Mouse (Mus musculus): ENCODE measurements around the gene Aqp12. TPM values are rescaled to one million over a fixed set of nuclear protein-coding genes. Genes with fewer than 3 reads are reported as not detected.
A peak's percentile ranks its signal among the peaks of the same experiment; 100 is the strongest.
"Not testable (repeated sequence)": the region's sequence is repeated elsewhere in the genome, so short reads cannot be mapped to it uniquely, and the experiment has no call there.

The Aqp12 gene
- total RNA-seq (2022), result not detected

DNA sequence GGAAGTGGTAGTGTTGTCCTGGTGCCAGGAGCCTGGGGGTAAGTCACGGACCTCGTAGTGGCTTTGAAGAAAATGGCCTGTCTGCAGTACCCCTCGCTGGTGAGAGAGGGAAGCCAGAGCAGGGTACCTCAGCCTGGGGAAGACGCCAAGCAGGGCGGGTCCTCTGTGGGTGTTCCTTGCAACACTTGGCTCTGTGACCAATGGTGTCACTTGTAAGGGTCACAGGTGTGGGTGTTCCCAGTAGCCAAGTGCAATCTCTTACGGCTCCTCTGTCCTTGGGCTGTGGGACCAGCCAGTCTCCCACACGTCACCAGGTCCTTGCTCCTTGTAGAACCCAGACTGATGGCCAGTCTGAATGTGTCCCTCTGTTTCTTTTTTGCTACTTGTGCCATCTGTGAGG is at the start of gene Aqp12:
Gene Aqp12, plus strand, starts transcription at position 274 of the 400 bp plus-strand sequence.
- DNase-seq (ENCODE audit: low spot score), result no peak

DNA sequence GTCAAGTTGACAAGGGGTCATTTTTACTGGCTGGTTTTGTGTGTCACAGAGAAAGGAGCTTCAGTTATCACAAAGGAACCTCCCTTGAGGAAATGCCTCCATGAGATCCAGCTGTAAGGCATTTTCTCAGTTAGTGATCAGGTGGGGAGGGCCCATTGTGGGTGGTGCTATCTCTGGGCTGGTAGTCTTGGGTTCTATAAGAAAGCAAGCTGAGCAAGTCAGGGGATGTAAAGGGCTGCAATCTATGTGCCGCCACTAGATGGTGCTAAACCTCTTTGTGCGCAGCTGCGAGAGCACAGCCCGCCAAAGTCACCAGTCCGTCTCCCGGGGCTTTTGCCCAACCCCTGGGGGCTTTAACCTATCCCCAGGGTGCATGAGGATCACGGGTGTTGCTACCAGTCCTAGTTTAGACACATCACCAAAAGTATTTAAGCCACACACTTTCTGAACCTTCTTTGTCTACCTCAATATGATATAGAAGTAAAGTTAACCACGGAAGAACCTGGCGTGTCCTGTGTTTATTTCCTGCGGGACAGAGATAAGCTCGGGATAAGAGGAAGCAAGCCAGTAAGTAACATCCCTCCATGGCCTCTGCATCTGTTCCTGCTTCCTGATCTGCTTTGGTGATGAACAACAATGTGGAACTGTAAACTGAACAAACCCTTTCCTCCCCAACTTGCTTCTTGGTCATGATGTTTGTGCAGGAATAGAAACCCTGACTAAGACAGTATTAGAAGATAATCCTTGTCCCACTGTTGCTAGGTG is 49.4 kb upstream of the Aqp12 start:
- DNase-seq (ENCODE audit: low spot score), result peak; percentile 75

DNA sequence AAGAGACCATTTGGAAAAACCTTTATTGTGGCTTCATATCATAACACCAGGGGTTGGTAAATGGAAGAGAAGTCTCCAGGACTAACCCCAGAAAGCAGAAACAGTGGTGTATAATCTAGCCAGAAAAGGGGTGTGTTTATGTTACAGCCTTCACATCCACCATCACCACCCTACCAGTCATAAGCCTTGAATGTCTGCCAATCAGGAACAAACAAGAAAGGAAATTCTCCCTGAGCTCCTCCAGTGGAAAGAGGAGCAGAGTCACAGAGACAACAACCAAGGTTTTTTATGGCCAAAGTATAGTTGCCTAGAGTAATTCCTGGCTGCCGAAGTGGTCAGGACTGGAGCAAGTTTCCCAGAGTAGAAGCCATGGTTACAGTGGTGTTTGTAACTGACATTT is 47.1 kb upstream of the Aqp12 start:
- DNase-seq (ENCODE audit: low spot score), result no peak

DNA sequence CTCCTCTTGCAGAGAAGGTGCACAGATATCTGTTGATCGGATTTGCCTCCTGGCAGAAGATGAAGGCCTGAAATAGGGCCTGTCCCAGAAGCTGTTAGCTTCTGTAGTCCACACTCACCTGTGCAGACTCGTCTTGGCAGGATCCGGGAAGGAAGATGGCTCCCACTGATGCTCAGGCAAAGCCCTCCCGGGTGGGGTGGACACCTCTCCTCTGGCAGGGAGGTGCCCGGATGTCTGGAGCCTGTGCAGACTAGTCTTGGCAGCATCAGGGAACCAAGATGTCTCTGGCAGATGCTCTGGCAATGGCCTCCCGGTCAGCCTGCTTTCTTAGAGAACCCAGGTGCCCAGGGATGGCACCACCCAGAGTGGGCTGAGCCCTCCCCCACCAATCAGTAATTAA is 35.3 kb upstream of the Aqp12 start:
- not testable (repeated sequence) for DNase-seq (ENCODE audit: low spot score)

GRCm38 (mm10) chr1:92971879-92972795 is 34.0 kb upstream of the Aqp12 start:
- DNase-seq (ENCODE audit: low spot score), result no peak

DNA sequence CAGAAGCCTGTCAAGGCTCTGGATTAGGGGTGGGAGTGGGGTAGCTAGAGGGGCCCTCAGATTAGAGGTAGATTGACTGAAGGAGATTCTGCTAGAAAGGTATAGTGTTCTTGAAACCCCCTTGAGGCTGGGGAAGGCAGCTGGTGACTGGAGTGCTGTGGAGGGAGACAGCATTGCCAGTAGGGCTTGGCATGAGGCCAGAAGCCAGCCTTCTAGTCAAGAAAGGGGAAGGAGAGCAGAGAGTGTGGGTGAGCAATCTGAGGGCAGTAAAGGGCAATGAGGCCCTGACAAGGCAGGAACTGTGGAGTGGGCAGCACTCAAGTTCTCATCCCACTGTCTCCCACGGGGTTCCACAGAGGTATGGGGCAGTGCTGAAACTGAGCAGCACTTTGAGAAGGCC is 33.3 kb upstream of the Aqp12 start:
- peak; percentile 31 for DNase-seq (ENCODE audit: low spot score)

DNA sequence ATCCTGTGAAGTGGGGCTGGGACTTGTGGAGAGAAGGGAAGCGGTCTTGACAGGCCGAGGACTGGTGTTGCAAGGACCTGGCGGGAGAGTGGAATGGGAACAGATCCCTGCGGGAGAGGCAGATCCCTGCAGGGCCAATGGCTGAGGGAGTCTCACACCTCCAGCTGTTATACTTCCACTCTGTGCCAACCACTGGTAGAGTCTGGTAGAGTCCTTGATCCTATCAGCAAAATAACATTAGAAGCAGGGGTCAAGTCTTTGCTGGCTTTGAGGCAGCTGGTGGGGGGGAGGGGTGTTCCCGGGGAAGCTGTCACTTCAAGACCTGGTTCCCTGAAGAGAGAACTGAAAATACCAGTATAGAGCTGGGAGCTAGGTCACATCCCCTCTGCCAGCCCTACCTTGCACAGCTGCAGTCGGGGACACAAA is 30.0 kb upstream of the Aqp12 start:
- DNase-seq (ENCODE audit: low spot score), result no peak

- no peak for DNase-seq (ENCODE audit: low spot score)
These were observed 27.5 kb upstream of the Aqp12 start for GRCm38 (mm10) chr1:92978645-92979044.

DNA sequence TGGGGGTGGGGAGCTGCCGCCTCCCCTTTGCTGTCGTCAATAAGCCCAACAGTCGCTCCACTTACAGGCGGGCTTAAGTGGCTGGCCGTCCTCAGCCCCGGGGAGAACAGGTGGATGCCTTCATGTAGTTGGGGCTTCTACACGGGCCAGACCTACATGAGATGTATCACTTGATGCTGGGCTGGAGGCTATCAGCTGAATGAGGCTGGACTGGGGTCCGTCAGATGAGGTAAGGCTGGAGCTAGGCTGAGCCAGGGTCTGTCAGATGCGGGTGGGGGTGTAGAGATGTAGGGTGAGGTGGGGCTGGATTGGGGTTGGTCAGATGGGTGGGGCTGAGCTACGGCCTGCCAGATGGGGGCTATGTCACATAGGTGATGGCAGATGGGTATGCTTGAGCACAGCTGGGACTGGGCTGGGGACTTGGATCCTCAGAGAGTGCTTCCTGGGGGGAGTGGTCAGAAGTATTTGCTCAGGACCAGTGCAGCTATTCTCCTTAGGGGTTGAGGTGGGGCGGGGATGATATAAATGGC is 27.0 kb upstream of the Aqp12 start:
- no peak for DNase-seq (ENCODE audit: low spot score)

DNA sequence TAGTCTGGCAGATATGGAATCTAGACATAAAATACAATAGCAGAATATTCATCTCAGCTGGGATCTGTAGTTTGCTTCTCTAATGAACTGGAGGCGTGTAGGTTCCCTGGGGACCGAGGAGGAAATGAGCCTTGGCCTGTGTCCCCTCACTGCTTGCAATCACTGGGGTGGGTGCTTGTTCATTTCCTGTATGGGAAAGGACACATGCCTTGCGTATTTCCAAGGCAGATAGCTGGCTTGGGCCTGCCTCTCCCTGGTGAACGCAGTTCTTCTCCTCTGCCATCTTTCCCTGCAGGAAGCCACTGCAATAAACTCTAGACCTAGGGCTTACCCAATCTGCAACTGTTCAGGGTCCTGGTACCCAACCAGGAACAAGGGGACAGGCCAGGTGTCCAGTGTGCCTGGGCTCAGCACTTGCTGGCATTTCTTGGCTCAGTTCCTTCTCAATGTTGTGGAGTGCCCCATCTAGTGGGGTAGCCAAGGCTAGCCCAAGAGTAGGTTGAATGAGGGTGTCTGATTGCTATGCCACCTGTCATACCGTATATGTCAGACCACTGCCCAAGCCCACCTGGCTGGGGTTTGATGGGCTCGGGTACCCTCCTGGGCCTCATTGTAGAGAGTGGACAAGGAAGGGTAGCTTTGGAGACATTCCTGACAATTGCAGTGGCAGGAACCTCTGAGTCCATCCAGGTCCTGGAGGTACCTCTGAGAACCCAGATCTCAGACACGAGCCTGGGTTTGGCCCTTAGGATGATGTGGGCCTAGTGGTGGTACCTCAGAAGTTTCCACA is 24.9 kb upstream of the Aqp12 start:
- peak; percentile 87 for DNase-seq (ENCODE audit: low spot score)

- DNase-seq (ENCODE audit: low spot score), result no peak
These were observed 23.1 kb upstream of the Aqp12 start for GRCm38 (mm10) chr1:92982931-92983605.

DNA sequence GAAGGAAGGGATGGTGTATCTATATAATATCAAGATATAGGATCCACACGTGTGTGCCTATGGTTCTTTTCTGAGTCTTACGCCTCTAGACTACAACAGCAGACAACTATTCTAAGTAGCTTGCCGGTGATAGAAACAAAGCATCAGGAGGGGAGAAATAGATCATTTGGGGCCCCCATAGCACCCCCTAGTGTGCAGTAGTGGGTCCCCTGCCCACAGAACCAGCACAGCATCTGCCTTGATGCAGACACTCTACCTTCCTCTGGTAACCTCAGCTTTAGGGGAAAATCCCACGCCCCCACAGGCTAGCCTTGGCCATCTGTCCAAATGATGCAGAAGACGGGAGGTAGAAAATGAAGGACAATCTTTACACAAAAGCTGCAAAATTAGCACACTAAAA is 21.1 kb upstream of the Aqp12 start:
- DNase-seq (ENCODE audit: low spot score), result no peak

DNA sequence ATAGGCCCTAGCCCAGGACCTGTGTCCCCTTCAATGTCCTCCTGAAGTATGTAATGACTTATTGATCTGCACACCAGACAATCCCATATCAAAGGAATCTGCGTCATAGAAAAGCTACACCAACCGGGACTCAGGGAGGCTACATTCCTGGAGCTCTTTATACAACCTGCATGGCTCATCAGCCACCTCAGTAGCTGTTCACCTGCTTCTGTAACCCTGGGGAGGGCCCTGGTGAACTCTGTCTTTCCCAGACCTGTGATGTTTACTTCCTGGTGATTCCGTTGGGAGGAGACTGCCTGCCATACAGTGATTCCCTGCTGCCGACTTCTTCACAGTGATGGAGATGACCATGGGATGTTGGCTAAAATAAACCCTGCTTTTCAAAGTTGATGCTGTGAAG is 17.2 kb upstream of the Aqp12 start:
- no peak for DNase-seq (ENCODE audit: low spot score)

- no peak for DNase-seq (ENCODE audit: low spot score)
These were observed 16.2 kb upstream of the Aqp12 start for GRCm38 (mm10) chr1:92989891-92990290.

DNA sequence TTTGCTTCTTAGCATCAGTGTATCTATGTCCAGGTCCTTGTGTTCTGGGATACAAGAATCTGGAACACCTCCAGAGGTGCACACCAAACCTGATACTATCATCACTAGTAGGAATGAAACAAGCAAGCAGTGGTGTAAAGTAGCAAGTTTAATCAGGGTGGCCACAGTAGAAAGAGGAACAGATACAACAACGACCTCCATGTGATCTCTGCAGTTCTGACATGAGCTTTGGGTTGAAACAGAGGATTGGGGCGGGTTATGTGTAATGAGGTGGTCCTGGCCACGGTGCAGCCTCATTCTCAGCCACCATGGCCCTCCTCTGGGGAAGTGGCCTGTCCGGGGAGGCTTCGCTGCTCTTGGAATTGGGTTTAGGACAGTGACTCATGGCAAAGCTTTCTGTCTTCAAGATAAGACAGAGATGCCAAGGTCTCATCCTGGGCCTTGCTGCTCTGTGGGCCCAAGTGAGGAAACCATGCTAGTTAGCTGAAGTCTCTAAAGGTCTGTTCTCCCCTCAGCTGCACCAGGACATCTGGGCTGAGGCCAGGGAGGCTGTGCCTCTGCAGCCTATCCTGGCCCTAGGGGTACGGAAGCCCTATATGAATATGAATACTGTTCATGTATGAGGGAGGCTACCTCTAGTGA is 13.8 kb upstream of the Aqp12 start:
- no peak for DNase-seq (ENCODE audit: low spot score)

DNA sequence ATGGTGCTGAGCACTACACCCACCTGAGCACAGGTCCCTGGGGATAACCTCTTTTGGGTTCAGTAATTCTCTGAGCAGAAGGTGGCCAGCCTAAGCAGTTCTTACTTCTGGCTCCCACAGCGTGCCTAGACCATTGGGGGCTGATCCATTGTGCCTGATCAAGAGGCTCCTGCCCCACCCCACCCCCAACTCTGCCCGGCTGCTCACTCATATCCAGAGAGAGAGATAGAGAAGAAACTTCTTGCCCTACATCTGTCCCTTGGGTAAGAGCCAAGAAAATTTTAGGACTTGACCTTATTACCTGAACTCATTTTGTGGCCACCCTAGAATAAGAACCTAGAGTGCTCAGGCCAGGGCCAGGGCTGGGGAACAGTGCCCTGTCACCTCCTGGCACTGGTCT is 13.3 kb upstream of the Aqp12 start:
- no peak for DNase-seq (ENCODE audit: low spot score)

DNA sequence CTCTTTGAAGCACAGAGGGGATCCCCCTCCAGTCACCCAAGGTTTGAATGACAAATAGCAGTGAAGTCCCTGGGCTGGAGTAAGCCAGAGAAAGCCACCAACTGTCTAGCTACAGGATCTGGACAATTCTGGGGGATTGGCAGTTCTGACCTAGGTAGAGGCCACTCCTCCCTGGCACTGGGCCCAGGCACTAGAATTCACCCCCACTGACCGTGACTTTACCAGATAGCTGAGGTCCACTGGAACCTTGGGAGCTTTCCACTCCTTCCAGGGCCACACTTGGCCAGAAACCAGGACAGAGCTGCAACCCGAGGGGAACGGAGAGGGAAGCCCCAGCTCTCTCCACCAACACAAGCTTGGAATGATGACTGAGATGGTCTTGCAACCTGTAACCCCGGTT is 3.1 kb downstream of the Aqp12 start:
- no peak for DNase-seq (ENCODE audit: low spot score)

GRCm38 (mm10) chr1:93010731-93011130 is 4.6 kb downstream of the Aqp12 start:
- DNase-seq (ENCODE audit: low spot score), result peak; percentile 8

DNA sequence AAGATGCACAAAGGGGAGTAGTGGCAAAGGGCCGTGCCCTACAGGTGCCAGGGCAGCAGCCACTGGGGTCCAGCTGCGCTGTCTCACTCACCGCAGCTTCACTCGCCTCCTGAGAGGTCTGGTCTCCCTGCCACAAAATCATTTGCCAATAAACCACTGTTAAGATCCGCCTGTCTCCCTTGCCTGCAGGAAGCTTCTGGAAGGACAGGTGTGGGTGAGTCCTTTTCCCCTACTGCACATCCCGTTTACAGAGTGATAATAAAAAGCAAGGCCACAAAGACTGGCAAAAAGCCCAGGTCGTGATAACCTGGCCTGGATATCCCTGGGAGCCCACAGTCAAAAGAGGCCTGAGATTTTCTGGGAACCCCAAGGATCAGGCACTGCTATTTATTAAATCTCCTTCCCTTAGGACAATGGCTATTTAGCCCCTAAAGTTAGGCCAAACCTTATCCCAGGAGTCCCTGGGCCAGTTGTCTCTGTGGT is 6.0 kb downstream of the Aqp12 start:
- DNase-seq (ENCODE audit: low spot score), result peak; percentile 30

DNA sequence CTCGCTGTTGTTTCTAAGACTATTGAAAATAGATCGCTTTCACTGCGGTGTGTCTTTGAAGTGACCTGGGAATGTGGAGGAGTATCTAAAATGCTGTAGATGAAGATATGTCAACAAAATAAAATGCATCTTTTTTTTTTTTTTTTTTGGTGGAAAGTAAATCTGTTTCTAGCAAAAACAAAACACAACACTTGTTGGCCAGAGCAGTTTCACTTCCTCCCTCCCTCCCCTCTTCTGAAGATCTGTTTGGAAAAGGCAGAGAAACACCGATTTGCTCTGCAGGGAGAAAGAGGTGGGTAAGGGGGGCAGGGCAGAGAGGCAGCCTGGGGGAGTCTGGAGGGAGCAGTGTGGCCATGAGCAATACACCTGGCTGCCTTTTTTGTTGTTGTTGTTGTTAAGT is 7.2 kb downstream of the Aqp12 start:
- DNase-seq (ENCODE audit: low spot score), result no peak

DNA sequence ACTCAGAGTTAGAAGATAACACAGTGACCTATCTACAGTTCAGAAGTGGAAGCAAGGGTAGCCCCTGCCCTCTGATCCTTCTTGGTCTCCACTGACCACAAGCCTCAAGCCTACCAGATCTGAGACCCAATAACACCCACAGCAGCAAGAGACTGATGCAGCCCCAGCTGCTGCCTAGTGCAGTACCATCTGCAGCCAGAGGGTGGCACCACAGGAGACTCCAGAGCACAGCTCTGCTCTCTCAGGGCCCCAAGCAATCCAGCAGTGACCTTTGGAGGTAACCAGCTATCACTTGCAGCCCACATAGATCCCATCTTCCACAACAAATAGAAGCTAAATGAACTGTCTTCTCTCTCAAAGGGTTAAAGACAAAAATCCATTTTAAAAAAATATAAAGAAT is 8.3 kb downstream of the Aqp12 start:
- peak; percentile 60 for DNase-seq (ENCODE audit: low spot score)
